Mouse (Mus musculus) heart, embryonic 13.5 days (tissue): ENCODE measurements at regions not wholly inside any gene's neighbourhood (a gene's known extent, or its start where the extent isn't known, plus 50 kb on each side); places are given as distances from the start of the nearest gene placed in this dataset.

Source experiments
- ATAC-seq: fragments of 200-750 bp; cut with Nextera tagmentation; 2 replicates; pipeline ENCODE4 v1.8.0; 2017; ENCODE audit warnings: moderate TSS enrichment; ENCODE audit not compliant: insufficient number of reproducible peaks, low FRiP score, low TSS enrichment; ENCODE audit errors: extremely low read depth
- H3K27ac ChIP-seq: fragments of 300-500 bp; sonication (generic); replicated peaks from 2 replicates; pipeline ENCODE4 v1.5.1; 2015; ENCODE audit warnings: moderate library complexity, mild to moderate bottlenecking, inconsistent platforms
- H3K27me3 ChIP-seq: fragments of 300-500 bp; sonication (generic); replicated peaks from 2 replicates; pipeline ENCODE4 v1.6.1; 2015; ENCODE audit warnings: mild to moderate bottlenecking, inconsistent platforms
- H3K36me3 ChIP-seq: fragments of 300-500 bp; sonication (generic); 2 replicates; pipeline ENCODE4 v1.6.1; 2015; ENCODE audit warnings: mild to moderate bottlenecking, inconsistent platforms
- H3K4me1 ChIP-seq: fragments of 300-500 bp; sonication (generic); 2 replicates; pipeline ENCODE4 v1.6.1; 2015; ENCODE audit warnings: inconsistent platforms
- H3K4me2 ChIP-seq: fragments of 300-500 bp; sonication (generic); 2 replicates; pipeline ENCODE4 v1.6.1; 2015; ENCODE audit warnings: inconsistent platforms, mild to moderate bottlenecking, moderate library complexity
- H3K4me3 ChIP-seq: fragments of 300-500 bp; sonication (generic); 2 replicates; pipeline ENCODE4 v1.5.1; 2015; ENCODE audit warnings: moderate library complexity, mild to moderate bottlenecking, inconsistent platforms
- H3K9ac ChIP-seq: fragments of 300-500 bp; sonication (generic); 2 replicates; pipeline ENCODE4 v1.6.1; 2015; ENCODE audit warnings: inconsistent platforms, mild to moderate bottlenecking, moderate library complexity
- H3K9me3 ChIP-seq: fragments of 300-500 bp; sonication (generic); 2 replicates; pipeline ENCODE4 v1.6.1; 2016; ENCODE audit warnings: inconsistent platforms
- WGBS: fragments of 180-500 bp; shearing (Covaris S2); methylation state at CpG from one replicate; pipeline ENCODE4 v1.1.7; 2015; ENCODE audit warnings: mixed read lengths; 5-methylcytosine and 5-hydroxymethylcytosine counted together

DNA sequence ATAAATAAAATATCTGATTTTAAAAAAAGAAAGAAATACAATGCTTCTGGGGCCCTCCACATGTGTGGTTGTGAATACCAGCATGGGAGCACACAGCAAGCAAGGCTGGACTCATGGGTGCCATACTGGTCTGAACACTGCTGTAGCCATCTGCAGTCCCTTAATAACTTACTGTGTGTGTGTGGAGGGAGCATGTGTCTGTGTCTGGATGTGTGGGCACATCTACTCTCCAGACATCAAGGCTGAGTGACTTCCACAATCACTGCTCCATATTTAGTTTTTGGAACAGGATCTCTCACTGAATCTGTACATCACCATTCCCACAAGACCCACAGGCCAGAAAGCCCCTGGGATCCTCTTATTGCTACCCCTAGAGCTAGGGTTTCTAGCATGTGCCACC, 118.9 kb downstream of the Cyp26b1 start:
- no peak overlapping the region for H3K9ac ChIP-seq
- peaks cover 17% of the 10 kb centered on the region; the same call in 1 of the 2 replicates for H3K27me3 ChIP-seq
- no peaks in the 10 kb centered on the region for H3K36me3 ChIP-seq
- no peak overlapping the region for H3K4me3 ChIP-seq
- no peak overlapping the region for H3K4me2 ChIP-seq
- no peak for ATAC-seq
- no peaks in the 10 kb centered on the region for H3K9me3 ChIP-seq
- no peak overlapping the region for H3K27ac ChIP-seq
- peaks cover 10% of the 10 kb centered on the region for H3K4me1 ChIP-seq

DNA sequence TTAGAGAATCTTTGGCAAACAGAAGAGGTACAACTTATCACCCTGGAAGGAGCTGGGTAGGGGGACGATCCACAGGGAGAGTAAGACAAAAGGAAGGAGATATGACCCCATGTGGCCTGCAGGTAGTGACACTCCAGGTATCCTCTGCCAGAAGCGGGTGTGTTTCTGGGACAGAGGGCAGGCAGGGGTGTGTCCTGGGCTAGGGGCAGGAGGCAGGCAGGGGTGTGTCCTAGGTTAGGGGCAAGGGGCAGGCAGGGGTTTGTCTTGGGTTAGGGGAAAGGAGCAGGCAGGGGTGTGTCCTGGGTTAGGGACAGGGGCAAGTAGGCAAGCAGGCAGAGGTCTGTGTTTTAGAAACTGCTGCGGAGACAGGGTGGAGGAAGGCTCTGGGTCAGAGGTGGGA, 120.5 kb downstream of the Cyp26b1 start:
- Histone ChIP-seq H3K27ac (no peak overlapping the region), H3K27me3 (peaks cover 17% of the 10 kb centered on the region; the same call in 1 of the 2 replicates), H3K4me2 (no peak overlapping the region), H3K36me3 (no peaks in the 10 kb centered on the region), H3K9ac (no peak overlapping the region), H3K4me3 (no peak overlapping the region), H3K4me1 (peaks cover 10% of the 10 kb centered on the region), H3K9me3 (no peaks in the 10 kb centered on the region)
- ATAC-seq = no peak
- 74% methylated on average over 3 of the region's 3 CpGs for WGBS

DNA sequence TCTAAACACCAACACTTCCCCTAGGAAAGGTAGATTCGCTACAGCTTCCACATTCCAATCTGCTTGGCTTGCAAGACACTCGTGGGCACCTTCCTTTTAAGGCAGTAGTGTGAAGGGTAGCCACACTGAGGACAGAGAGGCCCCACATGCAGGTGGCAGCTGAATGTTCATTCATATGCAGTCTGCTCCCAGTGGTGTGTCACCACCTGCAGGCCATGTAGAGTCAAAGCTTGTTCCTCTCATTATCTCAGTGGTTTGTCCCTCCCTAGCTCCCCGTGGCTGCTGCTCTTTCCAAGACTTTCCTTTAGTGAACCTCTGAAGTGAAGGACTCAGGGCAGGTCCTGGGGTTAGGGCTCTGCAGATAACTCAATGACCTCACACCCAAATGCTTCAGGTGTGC, 121.4 kb downstream of the Cyp26b1 start:
- ATAC-seq = no peak
- Histone ChIP-seq H3K4me1 (peaks cover 10% of the 10 kb centered on the region), H3K4me3 (no peak overlapping the region), H3K27me3 (peaks cover 12% of the 10 kb centered on the region; the same call in 1 of the 2 replicates), H3K4me2 (no peak overlapping the region), H3K36me3 (no peaks in the 10 kb centered on the region), H3K9me3 (no peaks in the 10 kb centered on the region), H3K27ac (no peak overlapping the region), H3K9ac (no peak overlapping the region)
- WGBS = 22% methylated on average over 3 of the region's 3 CpGs

DNA sequence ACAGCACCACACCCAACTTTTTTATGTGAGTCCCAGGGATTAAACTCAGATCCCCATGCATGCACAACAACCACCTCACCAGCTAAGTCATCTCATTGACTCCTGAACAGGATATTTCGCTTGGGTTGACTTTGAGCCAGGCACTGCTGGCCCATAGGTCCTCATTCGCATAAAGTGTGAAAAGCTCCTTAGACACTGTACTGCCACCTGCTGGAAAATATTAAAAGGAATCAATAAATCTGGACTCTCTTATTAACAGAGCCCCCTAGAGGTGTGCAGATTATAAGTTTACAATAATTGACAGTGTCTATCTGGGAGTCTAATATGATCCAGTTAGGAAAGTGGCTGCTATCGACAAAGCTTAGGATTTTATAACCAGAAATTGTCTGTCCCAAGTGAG, 126.4 kb downstream of the Cyp26b1 start:
- WGBS = 84% methylated on average over 3 of the region's 3 CpGs
- no peak overlapping the region for H3K27ac ChIP-seq
- no peak for ATAC-seq

DNA sequence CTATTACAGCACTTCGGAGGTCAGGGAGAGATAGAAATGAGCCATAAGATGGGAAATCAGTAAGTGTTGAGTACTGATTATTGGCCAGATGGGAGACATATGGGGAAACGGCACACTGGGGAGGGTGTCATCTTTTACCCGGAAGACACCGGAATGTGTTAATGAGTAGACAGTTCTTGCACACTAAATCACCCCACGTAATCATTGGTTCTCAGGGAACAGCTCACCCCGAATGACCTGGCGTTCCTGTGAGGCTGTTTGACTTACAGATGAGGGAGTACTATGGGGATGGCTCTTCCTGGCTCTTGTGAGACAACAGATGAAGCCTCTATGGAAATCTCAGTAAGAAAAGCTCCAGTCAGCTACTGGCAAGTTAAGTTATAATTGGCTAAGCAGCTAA, 127.5 kb downstream of the Cyp26b1 start:
- H3K27ac ChIP-seq = no peak overlapping the region
- H3K9ac ChIP-seq = no peak overlapping the region
- WGBS = 68% methylated on average over 7 of the region's 7 CpGs
- H3K4me1 ChIP-seq = no peaks in the 10 kb centered on the region
- H3K9me3 ChIP-seq = no peaks in the 10 kb centered on the region
- H3K4me2 ChIP-seq = no peak overlapping the region
- no peak for ATAC-seq
- no peak overlapping the region for H3K4me3 ChIP-seq
- no peaks in the 10 kb centered on the region for H3K36me3 ChIP-seq
- H3K27me3 ChIP-seq = peaks cover 7% of the 10 kb centered on the region; the same call in 1 of the 2 replicates

More for the DNA sequence above, 126.4 kb downstream of the Cyp26b1 start:
- Histone ChIP-seq H3K36me3 (no peaks in the 10 kb centered on the region), H3K4me1 (no peaks in the 10 kb centered on the region), H3K9ac (no peak overlapping the region), H3K4me2 (no peak overlapping the region), H3K9me3 (no peaks in the 10 kb centered on the region), H3K27me3 (peaks cover 7% of the 10 kb centered on the region; the same call in 1 of the 2 replicates), H3K4me3 (no peak overlapping the region)

DNA sequence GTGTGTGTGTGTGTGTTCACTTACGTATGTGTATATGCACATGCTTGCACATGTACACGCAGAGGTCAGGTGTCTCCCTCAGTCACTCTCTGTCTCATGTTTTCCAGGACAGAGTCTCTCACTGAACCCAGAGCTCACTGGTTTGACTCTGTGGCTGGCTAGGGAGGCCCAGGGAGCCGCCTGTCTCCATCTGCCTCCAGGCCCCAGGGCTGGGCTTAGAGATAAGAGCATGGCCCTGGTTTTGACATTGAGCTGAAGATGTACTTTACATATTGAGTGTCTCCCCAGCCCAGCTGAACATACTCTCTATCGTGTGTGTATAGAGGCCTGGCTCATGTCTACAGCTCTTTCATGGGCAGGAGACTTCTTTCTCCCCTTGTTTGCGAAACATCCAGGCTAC, 128.1 kb downstream of the Cyp26b1 start:
- 65% methylated on average over 5 of the region's 5 CpGs for WGBS
- no peaks in the 10 kb centered on the region for H3K36me3 ChIP-seq
- H3K4me1 ChIP-seq = no peaks in the 10 kb centered on the region
- no peak overlapping the region for H3K27ac ChIP-seq
- H3K9ac ChIP-seq = no peak overlapping the region
- peaks cover 10% of the 10 kb centered on the region for H3K27me3 ChIP-seq
- H3K4me2 ChIP-seq = no peak overlapping the region
- H3K4me3 ChIP-seq = no peak overlapping the region
- no peaks in the 10 kb centered on the region for H3K9me3 ChIP-seq
- ATAC-seq = no peak

DNA sequence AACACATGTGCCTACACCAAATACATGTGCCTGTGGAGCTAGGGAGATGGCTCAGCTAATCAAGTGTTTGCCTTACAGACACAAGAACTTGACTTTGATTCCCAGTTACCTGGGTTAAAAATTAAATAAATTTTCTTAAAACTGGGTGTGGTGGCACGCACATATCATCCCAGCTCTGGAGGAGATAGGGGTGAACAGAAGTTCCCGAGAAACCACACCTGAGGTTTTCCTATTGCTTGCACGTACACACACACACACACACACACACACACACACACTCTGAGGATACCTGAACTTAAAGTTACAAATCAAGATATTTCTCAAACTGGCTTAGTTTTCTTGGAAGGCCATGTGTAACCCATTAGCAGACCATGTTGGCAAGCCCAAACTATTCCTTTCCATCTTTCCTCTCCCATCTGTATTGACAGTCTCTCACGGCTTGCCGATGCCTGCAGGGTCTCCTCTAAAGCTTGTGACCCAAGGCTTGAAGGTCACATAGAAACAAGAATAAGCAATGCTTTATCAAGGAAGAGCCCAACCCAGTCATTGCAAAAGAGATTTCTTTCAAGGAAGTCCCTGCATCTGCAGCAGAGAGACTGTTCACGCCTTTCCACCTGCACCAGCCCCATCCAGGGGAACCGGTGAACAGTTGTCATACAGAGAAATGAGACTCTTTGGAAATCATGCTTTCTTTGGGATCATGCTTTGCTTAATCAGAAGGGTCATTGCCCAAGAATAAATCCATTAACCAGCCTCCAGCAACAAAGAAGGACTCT, 129.9 kb downstream of the Cyp26b1 start:
- H3K4me2 ChIP-seq = no peak overlapping the region
- no peak overlapping the region for H3K4me3 ChIP-seq
- no peaks in the 10 kb centered on the region for H3K9me3 ChIP-seq
- WGBS = 81% methylated on average over 7 of the region's 7 CpGs
- no peaks in the 10 kb centered on the region for H3K4me1 ChIP-seq
- H3K36me3 ChIP-seq = no peaks in the 10 kb centered on the region
- H3K9ac ChIP-seq = no peak overlapping the region
- no peak for ATAC-seq
- H3K27ac ChIP-seq = no peak overlapping the region
- peaks cover 7% of the 10 kb centered on the region for H3K27me3 ChIP-seq

DNA sequence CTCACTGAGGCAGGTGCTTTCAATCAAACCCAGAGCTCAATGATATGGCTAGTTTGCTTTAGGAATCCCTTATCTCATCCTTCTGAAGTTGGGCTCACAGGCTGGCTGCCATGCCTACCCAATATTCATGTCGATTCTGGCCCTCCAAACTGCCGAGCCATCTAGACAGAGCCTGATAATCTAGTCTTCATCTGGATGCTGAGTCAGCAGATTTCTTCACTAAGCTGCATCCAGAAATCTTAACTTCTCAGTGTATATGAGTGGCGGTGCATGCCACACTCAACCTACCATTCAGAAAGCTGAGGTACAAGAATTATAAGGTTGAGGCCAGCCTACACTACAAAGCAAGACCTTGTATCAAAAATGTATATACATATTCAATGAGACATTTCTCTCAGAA, 136.9 kb downstream of the Cyp26b1 start:
- no peak for ATAC-seq
- WGBS = 64% methylated on average over 3 of the region's 3 CpGs
- Histone ChIP-seq H3K9ac (no peak overlapping the region), H3K27ac (no peak overlapping the region), H3K4me1 (no peaks in the 10 kb centered on the region), H3K4me3 (no peak overlapping the region), H3K36me3 (no peaks in the 10 kb centered on the region), H3K27me3 (peaks cover 13% of the 10 kb centered on the region), H3K4me2 (no peak overlapping the region), H3K9me3 (no peaks in the 10 kb centered on the region)

DNA sequence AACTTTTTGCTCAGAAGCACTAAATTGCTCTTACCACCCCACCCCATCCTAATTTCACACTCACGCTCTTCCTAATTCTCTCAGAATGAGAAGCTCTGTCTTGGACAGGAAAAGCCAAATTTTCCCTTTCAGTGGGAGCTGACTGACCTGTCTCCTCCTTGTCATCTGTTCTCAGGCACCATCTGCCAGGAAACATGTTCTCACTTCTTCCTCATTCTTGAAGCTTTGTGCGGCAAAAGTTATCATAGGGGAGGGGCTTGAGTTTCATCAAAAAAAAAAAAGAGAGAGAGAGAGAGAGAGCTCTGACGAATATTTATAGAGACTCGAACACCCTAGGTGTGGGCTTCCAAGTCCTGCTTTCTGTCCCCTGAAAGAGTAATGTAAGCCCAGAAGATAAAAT, 148.6 kb downstream of the Cyp26b1 start:
- Histone ChIP-seq H3K9me3 (peaks cover 7% of the 10 kb centered on the region; the same call in 1 of the 2 replicates), H3K4me3 (no peak overlapping the region), H3K27me3 (peaks cover 53% of the 10 kb centered on the region), H3K9ac (no peak overlapping the region), H3K4me1 (0 out of 2 replicates have a peak, but pooled peaks cover 6% of the 10 kb centered on the region), H3K27ac (no peak overlapping the region), H3K4me2 (no peak overlapping the region), H3K36me3 (no peaks in the 10 kb centered on the region)
- ATAC-seq = no peak
- 29% methylated on average over 4 of the region's 4 CpGs for WGBS

DNA sequence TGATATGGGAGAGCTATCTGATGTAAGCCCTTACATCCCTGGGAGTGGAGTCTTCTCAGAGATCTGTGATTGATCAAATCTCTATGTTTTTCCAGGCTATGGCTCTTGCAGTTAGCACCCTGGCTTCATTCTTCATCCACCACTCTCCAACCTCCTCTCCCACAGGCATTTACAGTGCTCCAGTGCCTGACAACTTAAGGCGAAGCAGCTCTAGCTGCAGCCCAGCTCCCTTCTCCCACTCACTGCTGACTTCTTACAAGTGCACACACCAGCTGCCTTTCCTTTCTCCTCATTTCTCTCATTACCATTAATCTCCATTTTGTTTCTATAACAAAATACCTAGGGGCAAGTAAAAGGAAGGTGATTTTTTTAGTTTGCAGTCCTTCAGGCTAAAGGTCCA, 151.0 kb downstream of the Cyp26b1 start:
- Histone ChIP-seq H3K9me3 (peaks cover 7% of the 10 kb centered on the region; the same call in 1 of the 2 replicates), H3K27me3 (peaks cover 58% of the 10 kb centered on the region), H3K27ac (no peak overlapping the region), H3K4me1 (0 out of 2 replicates have a peak, but pooled peaks cover 3% of the 10 kb centered on the region), H3K9ac (no peak overlapping the region), H3K36me3 (no peaks in the 10 kb centered on the region), H3K4me3 (no peak overlapping the region), H3K4me2 (no peak overlapping the region)
- WGBS = 77% methylated on average over 1 of the region's 1 CpGs
- no peak for ATAC-seq

DNA sequence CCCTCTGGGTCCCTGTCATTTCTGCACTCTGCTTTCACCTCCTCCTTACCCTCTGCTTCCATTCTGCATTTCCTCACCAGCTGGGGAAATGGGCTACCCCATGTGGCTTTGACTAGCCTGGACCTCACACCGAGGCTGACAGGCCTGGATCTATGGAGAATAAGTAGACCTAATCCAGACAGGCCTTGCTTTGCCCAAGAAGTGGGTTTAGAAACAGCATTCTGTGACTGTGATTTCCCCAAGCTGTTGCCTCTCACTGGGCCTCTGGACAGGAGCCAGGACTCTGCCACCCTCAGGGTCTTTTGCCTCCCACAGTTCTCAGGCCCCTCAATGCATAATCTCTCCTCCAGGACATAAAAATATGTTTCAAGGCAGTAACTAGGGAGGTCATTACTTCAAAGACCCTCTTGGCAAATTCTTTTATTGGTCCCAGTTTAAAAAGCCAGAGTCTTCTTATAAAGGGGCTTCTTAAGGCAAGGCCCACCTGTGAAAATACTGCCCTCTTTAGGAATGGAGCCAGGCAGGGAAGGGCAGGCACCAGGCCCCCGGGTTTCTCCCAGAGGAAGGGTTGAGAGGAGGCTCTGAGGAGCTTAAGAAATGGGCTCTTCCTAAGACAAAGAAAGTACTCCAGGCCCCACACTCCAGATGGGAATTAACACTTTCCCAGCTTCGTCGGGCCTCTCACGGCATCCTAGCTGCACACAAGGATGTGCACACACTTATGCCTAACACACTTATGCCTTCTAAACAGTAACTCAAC, 151.8 kb downstream of the Cyp26b1 start:
- Histone ChIP-seq H3K9me3 (peaks cover 7% of the 10 kb centered on the region; the same call in 1 of the 2 replicates), H3K9ac (no peak overlapping the region), H3K27ac (no peak overlapping the region), H3K27me3 (peaks cover 61% of the 10 kb centered on the region), H3K4me2 (no peak overlapping the region), H3K4me1 (0 out of 2 replicates have a peak, but pooled peaks cover 3% of the 10 kb centered on the region), H3K4me3 (no peak overlapping the region), H3K36me3 (no peaks in the 10 kb centered on the region)
- 74% methylated on average over 5 of the region's 5 CpGs for WGBS
- no peak for ATAC-seq
